Mouse (Mus musculus) mature B cell (primary cell): ENCODE results near the gene Taok3.

Experiments used
- in situ Hi-C: fragments of 300-500 bp; cut with MboI; formaldehyde crosslinking; loops from 2 replicates; pipeline ENCODE4 v1.14.3; 2019

Taok3 gene

DNA sequence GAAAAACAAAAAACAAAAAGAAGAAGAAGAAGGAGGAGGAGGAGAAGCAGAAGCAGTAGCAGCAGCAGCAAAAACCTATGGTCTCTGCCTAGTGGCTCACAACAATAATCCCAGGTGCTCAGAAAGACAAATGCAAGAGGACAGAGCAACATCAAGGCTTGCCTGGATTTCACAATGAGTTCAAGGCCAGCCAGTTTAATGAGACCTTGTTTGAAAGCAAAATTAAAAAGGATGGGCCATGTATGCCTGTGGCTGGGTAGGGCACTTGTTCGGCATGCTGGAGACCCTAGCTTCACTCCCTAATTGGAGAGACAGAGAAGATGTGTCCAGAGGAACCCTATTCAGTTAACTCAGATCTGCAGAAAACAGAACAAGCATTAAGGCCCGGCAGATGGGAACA lies 2.7 kb upstream of the Taok3 start:
- in situ Hi-C loops, result loop anchor here (5.0 to 10.0 kb wide), 2 partner anchors 45 to 168 kb away; partner anchors contain the start of gene Pebp1

DNA sequence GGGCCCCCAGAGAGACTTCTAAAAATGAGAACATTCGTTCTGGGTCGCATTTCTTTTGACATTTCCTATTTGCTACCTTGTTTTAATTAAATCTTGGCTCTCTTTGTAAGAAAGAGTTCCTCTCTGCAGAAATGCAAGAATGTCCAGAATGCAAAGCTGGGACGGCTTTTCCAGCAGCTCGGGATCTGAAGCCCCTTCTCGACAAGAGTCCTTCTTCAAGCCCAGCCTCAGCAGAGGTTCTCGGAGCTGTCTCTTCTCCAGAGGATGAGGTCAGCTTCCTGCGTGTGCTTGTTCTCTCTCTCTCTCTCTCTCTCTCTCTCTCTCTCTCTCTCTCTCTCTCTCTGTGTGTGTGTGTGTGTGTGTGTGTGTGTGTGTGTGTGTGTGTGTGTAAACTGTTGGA lies 2.2 kb upstream of the Taok3 start:
- in situ Hi-C loops, result loop anchor here (5.0 to 10.0 kb wide), 2 partner anchors 45 to 167 kb away; partner anchors contain the start of gene Pebp1

DNA sequence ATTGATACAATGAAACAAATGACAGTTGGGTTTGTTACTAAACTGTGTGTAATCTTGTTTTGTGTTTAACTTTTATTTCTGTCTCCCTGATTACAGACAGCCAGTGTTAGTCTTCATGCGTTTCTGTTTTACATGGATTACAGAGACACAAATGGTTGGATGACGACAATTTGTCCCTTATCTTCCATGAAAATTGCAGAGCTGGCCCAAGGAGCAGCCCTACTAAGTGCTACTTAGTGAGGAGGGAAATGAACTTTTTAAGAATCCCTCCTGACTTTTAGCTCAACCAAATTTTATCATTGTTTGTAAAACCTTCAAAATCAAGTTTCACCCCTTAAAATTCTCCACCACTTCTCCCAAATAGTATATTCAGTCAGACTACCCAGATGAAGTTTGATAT lies 1.7 kb upstream of the Taok3 start:
- in situ Hi-C loops, result loop anchor here (5.0 to 10.0 kb wide), 2 partner anchors 44 to 167 kb away; partner anchors contain the start of gene Pebp1

DNA sequence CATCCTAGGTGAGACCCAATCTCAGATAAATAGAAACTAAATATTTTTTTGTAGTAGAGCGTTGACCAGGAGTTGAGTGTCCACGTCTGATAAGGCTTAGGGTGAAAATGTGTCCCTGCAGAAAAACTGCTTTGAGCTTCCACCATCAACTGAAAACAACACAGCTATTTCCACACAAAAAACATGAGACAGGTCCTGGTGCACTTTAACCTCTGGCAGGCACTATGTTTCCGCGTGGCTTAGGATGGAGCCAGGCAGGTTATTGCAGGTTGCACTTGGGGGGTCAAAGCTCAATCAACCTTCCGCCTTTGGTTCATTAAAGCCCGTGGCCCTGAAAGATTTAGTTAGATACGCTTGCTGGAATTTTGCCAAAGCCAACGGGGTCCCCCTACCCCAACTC lies 1.1 kb upstream of the Taok3 start:
- in situ Hi-C loops, result loop anchor here (5.0 to 10.0 kb wide), 2 partner anchors 43 to 166 kb away; partner anchors contain the start of gene Pebp1

DNA sequence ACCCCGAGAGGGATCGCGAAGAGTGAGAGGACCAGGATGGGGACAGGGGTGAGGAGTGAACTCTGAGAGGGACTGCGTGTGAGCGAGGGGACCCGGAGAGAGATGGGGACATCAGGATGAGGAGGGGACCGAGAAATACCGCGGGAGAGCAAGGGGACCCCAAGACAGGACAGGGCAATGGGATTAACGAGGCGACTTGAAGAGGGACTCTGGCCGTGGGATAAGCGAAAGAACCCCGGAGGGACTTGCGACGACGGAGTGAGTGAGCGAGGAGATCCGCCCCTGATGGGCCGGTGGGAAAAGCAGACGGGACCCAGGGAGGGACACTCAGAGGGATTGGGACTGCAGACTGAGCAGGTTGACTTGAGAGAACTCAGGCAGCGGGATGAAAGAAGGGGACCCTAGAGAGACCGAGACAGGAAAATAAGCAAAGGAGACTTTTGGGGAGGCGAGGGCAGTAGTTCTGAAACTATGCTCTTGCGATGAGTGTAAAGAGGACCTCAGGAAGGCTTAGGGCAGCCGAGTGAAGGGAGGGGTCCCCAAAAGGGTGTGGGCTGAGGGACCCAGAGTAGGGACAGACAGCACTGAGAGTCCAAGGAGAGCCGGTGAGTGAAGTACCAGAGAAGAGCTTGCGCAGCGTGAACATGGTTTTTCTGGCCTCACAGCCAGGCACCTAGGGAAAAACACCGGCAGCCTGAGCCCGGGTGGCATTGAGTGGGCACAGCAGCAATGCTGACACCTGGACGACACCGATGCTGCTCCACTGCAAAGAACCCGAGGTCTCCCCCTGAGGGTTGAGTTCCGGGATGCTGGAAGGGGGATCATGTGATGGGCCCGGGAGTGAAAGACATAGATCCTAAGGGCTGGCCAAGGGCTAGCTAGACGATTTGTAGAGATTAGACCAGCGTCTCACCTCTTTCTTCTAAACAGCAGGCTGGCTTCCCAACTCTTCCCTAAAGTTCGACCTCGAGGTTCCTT lies 849 bp downstream of the Taok3 start:
- in situ Hi-C loops, result no loop called here

DNA sequence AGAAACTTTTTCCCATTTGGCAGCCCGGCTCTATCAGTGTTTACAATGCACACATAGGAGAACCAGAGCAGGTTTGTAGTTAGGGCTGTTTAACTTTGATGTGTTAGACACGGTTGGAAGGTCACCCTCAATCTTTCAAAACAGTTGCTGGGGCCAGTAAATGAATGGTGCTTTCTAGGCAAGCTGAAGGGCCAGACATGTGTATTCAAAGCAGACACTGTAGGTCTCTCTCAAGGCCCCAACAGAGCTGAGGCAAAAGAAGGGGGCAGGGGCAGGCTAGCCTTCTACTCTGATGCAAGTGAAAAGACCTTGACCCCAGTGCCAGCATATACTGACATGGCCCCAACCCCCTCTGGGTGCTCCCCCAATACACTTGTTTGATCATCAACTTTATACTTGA lies 1.7 kb downstream of the Taok3 start:
- in situ Hi-C loops, result no loop called here

DNA sequence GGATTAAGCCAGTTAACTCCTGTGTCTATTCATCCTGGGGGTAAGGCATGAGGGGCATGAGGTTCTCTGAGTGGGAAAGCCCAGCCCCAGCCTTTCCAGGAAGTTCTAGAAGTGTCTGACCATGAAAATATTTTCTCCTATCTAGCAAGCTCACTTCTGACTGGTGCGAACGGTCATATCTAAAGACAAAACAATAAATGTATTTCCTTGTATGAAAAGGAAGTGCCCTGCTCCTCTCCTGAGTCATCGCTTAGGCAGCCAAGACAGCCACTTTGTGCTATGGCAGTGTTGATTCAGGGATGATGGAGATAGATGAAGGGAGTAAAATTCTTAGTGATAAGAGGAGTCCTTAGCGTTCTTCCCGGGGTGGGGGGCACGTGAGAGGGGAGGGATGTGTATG lies 3.2 kb downstream of the Taok3 start:
- in situ Hi-C loops, result no loop called here

DNA sequence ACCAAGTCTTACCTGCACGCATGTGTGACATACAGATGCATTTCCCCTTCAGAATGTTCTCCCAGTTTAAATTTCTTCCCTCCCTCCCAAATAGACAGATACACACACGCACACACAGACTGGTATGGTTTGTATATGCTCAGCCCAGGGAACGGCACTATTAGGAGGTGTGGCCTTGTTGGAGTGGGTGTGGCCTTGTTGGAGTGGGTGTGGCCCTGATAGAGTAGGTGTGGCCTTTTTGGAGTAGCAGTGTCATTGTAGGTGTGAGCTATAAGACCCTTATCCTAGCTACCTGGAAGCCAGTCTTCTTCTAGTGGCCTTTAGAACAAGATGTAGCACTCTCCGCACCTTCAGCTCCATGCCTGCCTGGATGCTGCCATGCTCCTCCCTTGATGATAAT lies 3.9 kb downstream of the Taok3 start:
- in situ Hi-C loops, result no loop called here

DNA sequence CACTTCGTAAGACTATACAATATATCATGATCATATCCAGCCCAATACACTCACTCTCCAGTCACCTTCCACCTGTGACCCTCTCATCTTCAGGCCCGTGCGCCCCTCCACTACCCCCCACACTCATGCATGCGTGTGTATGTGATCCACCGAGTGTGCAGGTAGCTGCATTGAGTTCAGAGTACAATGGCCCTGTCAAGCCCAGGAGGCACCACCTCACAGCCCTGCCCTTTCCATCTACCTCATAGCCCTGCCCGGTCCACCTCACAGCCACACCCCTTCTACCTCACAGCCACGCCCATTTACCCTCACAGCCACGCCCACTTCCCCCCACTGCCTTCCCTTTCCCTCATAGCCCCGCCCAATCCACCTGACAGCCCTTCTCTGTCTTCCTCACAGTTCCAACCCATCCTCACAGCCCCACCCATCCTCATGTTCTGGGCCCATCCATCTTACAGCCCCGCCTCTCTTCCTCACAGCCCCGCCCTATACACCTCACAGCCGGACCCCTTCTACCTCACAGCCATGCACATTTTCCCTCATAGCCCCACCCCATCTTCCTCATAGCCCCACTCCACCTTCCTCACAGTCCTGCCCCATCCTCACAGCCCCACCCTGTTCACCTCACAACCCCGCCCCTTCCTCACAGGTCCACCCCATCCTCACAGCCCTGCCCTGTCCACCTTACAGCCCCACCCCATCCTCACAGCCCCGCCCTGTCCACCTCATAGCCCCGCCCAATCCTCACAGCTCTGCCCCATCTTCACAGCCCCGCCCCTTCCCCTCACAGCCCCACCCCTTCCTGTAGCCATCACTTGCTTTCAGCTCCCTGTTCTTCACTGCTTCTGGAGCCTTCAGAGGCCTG lies 5.8 kb downstream of the Taok3 start:
- in situ Hi-C loops, result no loop called here

DNA sequence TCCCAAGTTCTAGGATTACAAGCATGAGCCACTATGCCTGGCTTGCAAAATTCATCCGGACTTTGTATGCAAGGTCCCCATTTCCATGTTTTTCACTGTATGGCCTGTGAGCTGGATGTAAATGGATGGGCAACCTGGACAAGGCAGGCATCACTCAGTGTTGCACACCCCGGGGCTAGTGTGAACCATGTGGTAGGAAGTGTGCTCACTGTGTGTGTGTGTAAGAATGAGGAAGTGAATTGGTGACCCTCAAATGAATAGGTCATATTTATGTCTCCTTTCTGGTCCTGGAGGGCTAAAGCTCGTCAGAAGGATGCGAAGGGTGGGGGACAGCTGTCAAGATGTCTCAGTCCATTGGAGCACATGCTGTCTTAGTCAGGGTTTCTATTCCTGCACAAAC lies 7.1 kb downstream of the Taok3 start:
- in situ Hi-C loops, result no loop called here

DNA sequence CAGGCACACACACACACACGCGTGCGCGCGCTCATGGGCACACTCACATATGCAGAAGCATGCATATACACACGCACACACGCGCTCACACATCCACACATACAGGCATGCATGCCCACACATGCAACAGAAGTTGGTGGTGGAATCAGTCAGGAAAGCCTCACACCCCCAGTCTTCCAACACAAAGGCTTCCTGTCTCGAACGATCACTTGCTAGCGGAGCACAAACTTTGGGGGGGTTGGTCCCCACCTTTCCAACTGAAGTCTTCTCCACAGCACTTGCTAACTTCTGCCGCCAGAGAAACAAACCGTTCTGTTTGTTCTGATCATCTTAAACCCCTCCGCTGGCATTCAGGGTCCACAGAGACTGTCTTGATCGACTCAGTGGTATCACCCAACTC lies 10.8 kb downstream of the Taok3 start:
- in situ Hi-C loops, result no loop called here

DNA sequence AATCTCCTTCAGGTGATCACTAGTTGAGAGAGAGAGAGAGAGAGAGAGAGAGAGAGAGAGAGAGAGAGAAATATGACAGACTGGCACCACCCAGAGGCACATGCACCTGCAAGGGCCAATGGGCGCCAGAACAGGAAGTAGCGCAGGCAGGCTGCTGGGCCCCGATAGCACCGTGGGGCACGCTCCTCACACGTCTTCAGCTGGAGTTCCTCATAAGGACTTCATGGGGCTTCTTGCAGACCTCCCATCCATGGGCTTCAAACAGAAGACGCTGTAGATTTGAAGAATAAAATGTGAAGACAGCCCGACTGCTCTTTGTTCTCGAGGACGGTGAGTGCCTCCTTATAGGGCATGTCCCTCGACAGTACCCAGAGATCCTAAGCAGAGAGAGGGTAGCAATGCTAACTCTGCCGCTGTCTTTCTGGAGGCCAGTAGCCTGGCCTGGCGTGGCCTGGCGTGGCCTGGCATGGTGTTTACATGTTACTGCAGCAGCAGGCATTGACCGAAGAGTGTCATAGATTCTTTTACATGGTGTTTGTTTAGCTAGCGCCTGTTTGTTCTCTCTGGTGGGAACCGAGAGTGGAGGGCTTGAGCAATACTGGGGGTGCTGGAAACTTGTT lies 13.6 kb downstream of the Taok3 start:
- in situ Hi-C loops, result no loop called here

DNA sequence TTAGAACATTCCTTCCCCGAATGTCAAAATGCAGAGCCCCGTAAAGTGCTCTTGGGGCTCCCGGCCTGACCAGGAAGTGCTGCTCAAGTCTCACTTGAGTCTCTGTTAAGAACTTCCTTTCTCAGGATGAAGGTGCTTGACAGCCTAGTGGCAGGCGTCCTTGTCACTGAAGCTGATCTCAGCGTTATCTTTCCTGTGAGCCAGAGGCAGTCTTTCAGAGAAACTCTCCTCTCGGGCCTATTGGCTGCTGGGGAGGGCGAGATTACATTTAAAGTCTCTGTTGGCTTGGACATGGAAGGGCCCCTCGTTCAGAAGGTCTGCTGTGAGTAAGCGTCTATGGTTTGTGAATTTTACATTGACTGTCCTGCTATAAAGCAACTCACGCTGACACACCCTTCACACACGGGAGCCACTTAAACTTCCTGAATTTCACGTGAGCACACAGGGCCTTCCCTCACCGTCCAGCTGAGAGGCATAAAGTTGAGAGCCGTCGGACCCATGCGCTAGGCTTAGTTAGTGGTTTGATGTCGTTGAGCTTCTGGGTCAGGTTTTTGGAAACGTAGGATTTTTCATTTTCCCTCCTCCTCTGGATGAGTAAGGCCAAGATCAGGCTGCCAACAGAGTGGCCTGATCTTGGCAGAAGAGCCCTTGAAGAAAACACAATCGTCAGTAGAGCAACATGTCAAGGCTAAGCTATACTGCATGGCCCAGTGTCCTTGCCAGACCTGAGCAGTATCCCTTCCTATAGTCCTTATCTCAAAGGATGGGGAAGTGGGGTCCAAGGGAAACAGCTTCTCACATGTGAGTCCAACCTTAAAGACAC lies 14.3 kb downstream of the Taok3 start:
- in situ Hi-C loops, result no loop called here

DNA sequence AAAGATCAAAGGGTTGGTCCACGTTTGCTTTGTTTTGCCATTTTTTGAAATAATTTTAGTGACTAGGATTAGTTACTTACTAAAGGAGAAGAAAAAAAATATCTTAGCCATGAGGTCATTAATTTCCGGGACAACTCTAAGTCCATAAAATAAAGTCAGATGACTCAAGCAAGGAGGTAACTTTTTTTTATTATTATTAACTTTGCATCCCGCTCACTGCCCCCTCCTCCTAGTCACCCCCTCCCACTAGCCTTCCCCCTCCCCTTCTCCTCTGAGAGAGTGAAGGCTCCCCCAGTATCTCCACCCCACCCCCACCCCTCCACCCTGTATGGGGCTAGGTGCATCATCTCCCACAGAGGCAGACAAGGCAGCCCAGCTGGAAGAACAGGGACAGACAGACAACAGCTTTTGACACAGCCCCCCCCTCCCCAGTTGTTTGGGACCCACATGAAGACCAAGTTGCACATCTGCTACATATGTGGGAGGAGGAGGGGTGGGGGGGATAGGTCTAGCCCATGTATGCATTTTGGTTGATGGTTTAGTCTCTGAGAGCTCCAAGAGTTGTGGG lies 15.0 kb downstream of the Taok3 start:
- in situ Hi-C loops, result no loop called here

DNA sequence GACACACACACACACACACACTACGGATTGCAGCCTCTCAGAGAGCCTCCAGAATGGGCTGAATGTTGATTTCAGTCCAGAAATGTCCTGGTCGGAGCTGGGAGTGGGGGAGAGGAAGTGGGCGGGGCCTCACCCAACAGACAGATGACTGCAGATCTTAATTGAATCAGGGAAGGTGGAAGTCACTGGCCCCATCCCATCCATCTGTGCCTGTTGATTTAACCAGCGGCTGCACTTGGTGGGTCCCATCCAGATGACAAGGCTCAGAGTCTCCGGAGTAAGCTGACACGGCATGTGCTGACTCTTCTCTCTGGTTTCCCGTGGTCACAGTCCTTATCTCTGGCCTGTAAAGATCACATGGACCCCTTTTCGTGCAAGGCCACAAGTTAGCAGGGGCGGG lies 15.9 kb downstream of the Taok3 start:
- in situ Hi-C loops, result no loop called here

DNA sequence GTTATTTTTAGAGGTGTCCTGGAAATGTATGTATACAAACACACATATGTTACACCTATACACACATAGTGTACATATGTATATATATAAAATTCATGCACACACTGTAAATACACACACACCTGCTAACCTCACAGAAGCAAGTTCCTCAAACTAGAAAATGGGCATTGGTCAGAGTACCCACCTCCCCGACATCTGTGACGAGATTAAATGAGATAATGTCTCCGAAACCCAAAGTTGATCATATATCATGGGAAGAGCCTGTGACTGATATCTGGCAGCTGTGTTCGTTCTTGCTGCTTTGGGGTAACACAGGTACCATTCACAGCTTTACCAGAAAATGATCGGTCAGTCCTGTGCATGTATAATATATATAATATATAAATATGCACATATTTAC lies 16.6 kb downstream of the Taok3 start:
- in situ Hi-C loops, result no loop called here

DNA sequence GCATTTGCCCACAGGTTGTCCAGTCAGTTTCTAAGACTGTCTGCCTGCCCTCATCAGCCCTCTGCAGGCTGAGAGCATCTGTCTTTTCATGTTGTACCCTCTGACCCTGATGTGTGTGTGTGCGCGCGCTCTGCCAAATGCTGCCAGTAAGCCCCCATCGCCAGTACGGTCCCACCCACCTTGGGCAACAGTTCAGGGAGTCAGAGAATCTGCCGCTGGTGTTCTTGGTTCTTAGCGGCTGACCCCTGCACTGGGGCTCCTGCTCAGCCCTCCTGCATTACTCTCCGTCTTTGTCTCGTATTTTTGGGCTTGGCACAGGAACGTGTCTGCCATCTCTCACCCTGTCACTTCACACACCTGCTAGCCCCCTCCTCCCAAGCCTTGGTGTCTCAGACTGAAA lies 17.1 kb downstream of the Taok3 start:
- in situ Hi-C loops, result no loop called here

DNA sequence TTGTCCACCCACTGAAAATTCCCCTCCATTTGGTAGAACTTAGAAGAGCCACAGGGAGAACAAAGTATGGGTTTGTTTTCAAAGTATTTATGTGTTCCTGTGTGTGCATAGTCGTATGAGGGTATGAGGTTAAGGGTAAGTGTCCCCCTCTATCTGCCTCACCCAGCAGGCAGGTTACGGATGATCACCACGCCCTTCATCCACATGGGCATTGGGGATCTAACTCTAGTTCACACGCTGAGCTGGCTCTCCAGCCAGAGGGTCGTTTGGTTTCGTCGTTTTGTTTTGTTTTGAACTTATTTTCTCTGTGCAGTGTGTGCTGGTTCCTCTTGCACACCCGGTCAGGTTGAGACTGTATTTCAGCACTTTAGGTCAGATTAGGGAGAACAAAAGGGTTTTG lies 17.7 kb downstream of the Taok3 start:
- in situ Hi-C loops, result no loop called here

DNA sequence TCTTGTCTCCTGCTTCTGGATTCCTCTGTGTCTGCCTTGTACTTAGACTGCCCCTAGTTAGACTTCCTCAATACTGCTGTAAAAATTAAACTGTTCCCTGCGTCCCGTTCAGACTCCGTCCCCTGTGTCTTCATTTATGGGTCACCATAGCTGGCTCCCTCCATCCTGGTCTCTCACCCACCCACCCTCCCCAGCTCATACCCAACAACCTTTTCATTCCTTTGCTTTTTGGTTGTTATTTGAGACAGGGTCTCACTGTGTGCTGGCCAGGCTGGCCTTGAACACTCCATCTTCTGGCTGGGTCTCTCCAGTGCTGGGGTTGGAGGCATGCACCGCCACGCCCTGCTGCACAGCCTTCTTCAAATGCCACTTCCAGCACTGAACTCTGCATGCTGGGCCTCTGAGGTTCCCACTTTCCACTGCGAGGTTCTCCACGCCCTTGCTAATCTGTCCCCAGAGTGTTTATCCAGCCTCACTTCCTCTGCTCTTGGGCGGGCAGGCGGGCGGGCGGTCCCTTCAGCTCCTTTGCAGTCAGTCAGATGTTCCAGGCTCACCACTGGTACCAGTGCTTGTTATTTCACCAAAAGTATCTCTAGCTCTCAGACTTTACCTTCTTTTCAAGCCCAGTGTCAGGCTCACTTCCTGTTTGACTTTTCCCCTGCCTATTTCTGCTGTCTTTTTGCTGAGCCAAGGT lies 18.5 kb downstream of the Taok3 start:
- in situ Hi-C loops, result no loop called here

DNA sequence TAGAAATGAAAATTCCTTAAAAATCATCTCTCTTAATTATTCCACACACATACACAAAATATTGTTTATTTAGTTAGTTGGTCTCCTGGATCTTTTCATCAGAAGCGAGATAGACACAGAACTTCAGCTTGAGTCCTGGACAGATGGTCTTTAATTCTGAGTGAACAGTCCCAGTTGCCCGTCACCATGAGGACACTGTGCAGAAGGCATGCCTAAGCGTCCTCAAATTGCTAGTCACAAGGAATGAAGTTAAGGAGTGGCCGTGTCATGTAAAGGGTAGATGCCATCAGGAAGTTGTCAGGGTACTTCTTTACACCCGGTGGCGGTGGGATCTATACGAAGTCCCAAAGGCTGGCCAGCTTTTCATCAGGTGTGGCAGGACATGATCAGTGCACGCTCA lies 19.9 kb downstream of the Taok3 start:
- in situ Hi-C loops, result no loop called here
